Mouse (Mus musculus) ES-Bruce4 (cell line): Measurements from ENCODE around the gene Fkbp5.

Experiments used
- EP300 ChIP-seq: IDR thresholded peaks from 2 replicates; pipeline ENCODE4 v1.6.1; 2011; ENCODE audit warnings: low read depth, low read length; ENCODE audit not compliant: insufficient read depth
- POLR2A ChIP-seq: IDR thresholded peaks from one replicate; pipeline ENCODE4 v1.8.1; 2011; ENCODE audit warnings: low read length; ENCODE audit not compliant: insufficient read depth

GRCm38 (mm10) chr17:28427666-28428065 lies 89.7 kb downstream of the Fkbp5 start:
- TF ChIP-seq POLR2A (no peak), EP300 (no peak)
